ENCODE assay signal across 7 mouse cellular contexts in the genomic region with DNA sequence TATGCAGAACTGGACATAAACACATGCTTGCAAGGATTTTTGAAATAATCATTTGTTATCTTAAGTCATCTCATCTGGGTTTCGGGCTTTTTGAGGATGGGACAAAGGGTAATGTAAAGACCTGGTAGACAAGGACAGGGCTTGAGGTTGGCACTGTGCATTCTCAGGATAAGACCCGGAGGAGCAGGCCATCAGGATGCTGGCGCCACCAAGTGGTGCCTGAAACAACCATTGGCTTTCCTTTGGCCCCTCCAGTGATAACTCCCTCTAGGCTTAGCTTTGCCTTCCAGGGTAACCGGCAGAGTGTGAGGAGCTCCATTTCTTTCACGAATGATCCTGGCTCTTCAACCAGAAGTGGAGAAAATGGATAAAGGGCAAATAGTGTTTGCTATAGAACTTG. TPM values are rescaled to one million over a fixed set of nuclear protein-coding genes. Genes with fewer than 3 reads are reported as not detected.
DNase-seq lines count a peak whose midpoint lies in the region; ATAC-seq and TF ChIP-seq lines count a peak whose summit lies in the region.

No protein-coding gene starts in this region.

- no peak for TF ChIP-seq POLR2A in CH12.LX (IDR thresholded peaks at IDR 0.05; ENCODE audit: low read depth, low read length)

- no peaks in the 10 kb centered on the region for H3K27me3 ChIP-seq in hindbrain, embryonic 16.5 days (replicated peaks; ENCODE audit: control insufficient read depth, insufficient read depth, low read length)
- H3K27me3 ChIP-seq in hindbrain, embryonic 12.5 days: no peaks in the 10 kb centered on the region
- no peaks in the 10 kb centered on the region for H3K27me3 ChIP-seq in CH12.LX (replicated peaks)
- no peaks in the 10 kb centered on the region for H3K27me3 ChIP-seq in Patski
- no peaks in the 10 kb centered on the region for H3K27me3 ChIP-seq in hindbrain, postnatal 0 days (ENCODE audit: insufficient read depth, low read length)
- no peaks in the 10 kb centered on the region for H3K27me3 ChIP-seq in midbrain, postnatal 0 days (ENCODE audit: insufficient read depth, low read length)

- no peak overlapping the region for H3K4me3 ChIP-seq in hindbrain, embryonic 16.5 days (ENCODE audit: low read length)
- H3K4me3 ChIP-seq in hindbrain, embryonic 12.5 days: no peak overlapping the region
- H3K4me3 ChIP-seq in CH12.LX (replicated peaks in 1 of 3; ENCODE audit: low read depth in 2 of 3, low read length in 2 of 3, poor library complexity in 1 of 3): no peak overlapping the region
- no peak overlapping the region for H3K4me3 ChIP-seq in hindbrain, postnatal 0 days (ENCODE audit: low read length)
- no peak overlapping the region for H3K4me3 ChIP-seq in midbrain, postnatal 0 days (ENCODE audit: low read depth, low read length)

- H3K4me1 ChIP-seq in hindbrain, embryonic 16.5 days (ENCODE audit: control insufficient read depth, insufficient read depth, low read depth, low read length): no peaks in the 10 kb centered on the region
- 0 out of 2 replicates have a peak, but pooled peaks cover 2% of the 10 kb centered on the region for H3K4me1 ChIP-seq in hindbrain, embryonic 12.5 days
- peaks cover 3 to 7% of the 10 kb centered on the region in 2 experiments; a peak in 3 of 4 replicates for H3K4me1 ChIP-seq in CH12.LX (ENCODE audit: control insufficient read depth in 1 of 2, insufficient read depth in 2 of 2)
- no peaks in the 10 kb centered on the region for H3K4me1 ChIP-seq in hindbrain, postnatal 0 days (ENCODE audit: insufficient read depth, low read length)
- no peaks in the 10 kb centered on the region for H3K4me1 ChIP-seq in midbrain, postnatal 0 days (ENCODE audit: insufficient read depth, low read length)

- no peaks in the 10 kb centered on the region for H3K9me3 ChIP-seq in hindbrain, embryonic 16.5 days (ENCODE audit: control insufficient read depth, low read length)
- no peaks in the 10 kb centered on the region for H3K9me3 ChIP-seq in hindbrain, embryonic 12.5 days (replicated peaks)
- H3K9me3 ChIP-seq in CH12.LX (replicated peaks; ENCODE audit: low read length): no peaks in the 10 kb centered on the region
- no peaks in the 10 kb centered on the region for H3K9me3 ChIP-seq in hindbrain, postnatal 0 days (ENCODE audit: low read length)
- H3K9me3 ChIP-seq in midbrain, postnatal 0 days (ENCODE audit: low read length): no peaks in the 10 kb centered on the region

- DNase-seq in CH12.LX (ENCODE audit: extremely low read depth) (peak; percentile 18), Patski (ENCODE audit: low read depth, low spot score) (no peak)
- DNase-seq in hindbrain, postnatal 0 days (ENCODE audit: low spot score): peak; percentile 50
- peak; percentile 24 for DNase-seq in midbrain, postnatal 0 days (ENCODE audit: low spot score)
- no peak for DNase-seq in thymus, postnatal 36 days

- dilution Hi-C loops in CH12.LX (cut with MboI; ENCODE audit: extremely low pct_ligation_motif_present, extremely low pct_unique_long_range_greater_than_20kb, low sequenced_read_pairs): no loop called here

- CTCF ChIA-PET in Patski (lab: Charles Lee): interaction anchor here (0.9 to 1.3 kb wide), 4 partner anchors 12 to 65 kb away, joined by 3 read pairs; no protein-coding TSS in a partner anchor

- H3K27ac ChIP-seq in hindbrain, embryonic 16.5 days (ENCODE audit: low read depth, low read length): no peak overlapping the region
- H3K27ac ChIP-seq in hindbrain, embryonic 12.5 days: no peak overlapping the region
- H3K27ac ChIP-seq in CH12.LX (ENCODE audit: insufficient read depth, low read depth): no peak overlapping the region
- no peak overlapping the region for H3K27ac ChIP-seq in hindbrain, postnatal 0 days
- no peak overlapping the region for H3K27ac ChIP-seq in midbrain, postnatal 0 days (ENCODE audit: low read depth, low read length)

- 46% methylated on average over 5 of the region's 5 CpGs for WGBS in hindbrain, embryonic 16.5 days
- 51% methylated on average over 5 of the region's 5 CpGs for WGBS in hindbrain, embryonic 12.5 days
- WGBS in hindbrain, postnatal 0 days: 48% methylated on average over 5 of the region's 5 CpGs
- 42% methylated on average over 5 of the region's 5 CpGs for WGBS in midbrain, postnatal 0 days

- POLR2A ChIA-PET in Patski (lab: Charles Lee): no interaction called here

- TF ChIP-seq CTCF in CH12.LX (conservative IDR thresholded peaks at IDR 0.05 in 1 of 2, IDR thresholded peaks at IDR 0.05 in 1 of 2; ENCODE audit: low read depth in 2 of 2, low read length in 2 of 2) (peak in 1 of 2 experiments; percentile 59; a peak in 2 of 4 replicates), Patski (IDR thresholded peaks at IDR 0.05) (peak; percentile 67)
- peak; percentile 63 for TF ChIP-seq CTCF in hindbrain, postnatal 0 days (IDR thresholded peaks at IDR 0.05; ENCODE audit: low read depth)
- peak; percentile 53 for TF ChIP-seq CTCF in midbrain, postnatal 0 days (IDR thresholded peaks at IDR 0.05)

- H3K4me2 ChIP-seq in hindbrain, embryonic 16.5 days (ENCODE audit: low read length): no peak overlapping the region
- no peak overlapping the region for H3K4me2 ChIP-seq in hindbrain, embryonic 12.5 days (replicated peaks)
- no peak overlapping the region for H3K4me2 ChIP-seq in CH12.LX (ENCODE audit: insufficient read depth, low read depth, poor library complexity, severe bottlenecking)
- H3K4me2 ChIP-seq in hindbrain, postnatal 0 days (ENCODE audit: low read depth, low read length): no peak overlapping the region
- no peak overlapping the region for H3K4me2 ChIP-seq in midbrain, postnatal 0 days (ENCODE audit: low read depth, low read length, poor library complexity, severe bottlenecking)

- H3K9ac ChIP-seq in hindbrain, embryonic 16.5 days (ENCODE audit: low read depth, low read length): no peak overlapping the region
- no peak overlapping the region for H3K9ac ChIP-seq in hindbrain, embryonic 12.5 days
- H3K9ac ChIP-seq in CH12.LX (ENCODE audit: insufficient read depth, low read depth): no peak overlapping the region
- H3K9ac ChIP-seq in hindbrain, postnatal 0 days (replicated peaks; ENCODE audit: low read length): no peak overlapping the region
- no peak overlapping the region for H3K9ac ChIP-seq in midbrain, postnatal 0 days (replicated peaks; ENCODE audit: low read length, poor library complexity, severe bottlenecking)

- H3K36me3 ChIP-seq in hindbrain, embryonic 16.5 days (ENCODE audit: control insufficient read depth, insufficient read depth, low read length): no peaks in the 10 kb centered on the region
- H3K36me3 ChIP-seq in hindbrain, embryonic 12.5 days: no peaks in the 10 kb centered on the region
- no peaks in the 10 kb centered on the region for H3K36me3 ChIP-seq in CH12.LX (replicated peaks in 1 of 2; ENCODE audit: control insufficient read depth in 1 of 2, insufficient read depth in 1 of 2, low read length in 1 of 2)
- H3K36me3 ChIP-seq in hindbrain, postnatal 0 days (ENCODE audit: insufficient read depth, low read length): no peaks in the 10 kb centered on the region
- H3K36me3 ChIP-seq in midbrain, postnatal 0 days (ENCODE audit: insufficient read depth, low read length): no peaks in the 10 kb centered on the region

- TF ChIP-seq RAD21 in CH12.LX (IDR thresholded peaks at IDR 0.05; ENCODE audit: low read depth, low read length): peak; percentile 61

- no peak for TF ChIP-seq EP300 in CH12.LX (IDR thresholded peaks at IDR 0.05; ENCODE audit: low read length)

- in situ Hi-C loops in CH12.LX (cut with MboI; ENCODE audit: low pct_ligation_motif_present, low pct_unique_long_range_greater_than_20kb, low sequenced_read_pairs): no loop called here
- in situ Hi-C loops in Patski (cut with MboI; ENCODE audit: low pct_unique_long_range_greater_than_20kb): no loop called here

- no peaks in the 10 kb centered on the region for H3K79me2 ChIP-seq in CH12.LX (replicated peaks; ENCODE audit: control insufficient read depth, extremely low read depth, insufficient read depth, poor library complexity, severe bottlenecking)

- ATAC-seq in hindbrain, embryonic 16.5 days: 0 out of 2 replicates have a peak, but pooled peaks have one; percentile 27
- ATAC-seq in hindbrain, embryonic 12.5 days (ENCODE audit: low FRiP score): no peak
- no peak for ATAC-seq in Patski
- ATAC-seq in hindbrain, postnatal 0 days: no peak
- ATAC-seq in midbrain, postnatal 0 days (ENCODE audit: low FRiP score): no peak

TF ChIP-seq in CH12.LX, 34 proteins besides CTCF, POLR2A, EP300 and RAD21:
- TF ChIP-seq ZNF384 (IDR thresholded peaks at IDR 0.05; ENCODE audit: low read depth, low read length): no peak
- peak; percentile 53 for TF ChIP-seq SMC3 (IDR thresholded peaks at IDR 0.05; ENCODE audit: low read depth, low read length)
TF ChIP-seq in CH12.LX: peak in this region for 1.

RNA-seq across cellular contexts. Expression of a gene that starts 38.0 kb away (rescaled TPM):
- 0.59 and 0.88 TPM in 2 replicates for polyA plus RNA-seq in hindbrain, embryonic 16.5 days (2015; fragmentation: Nextera tagmentation; extraction: Ambion mirVana)
- 1.2 and 2.2 TPM in 2 replicates for polyA plus RNA-seq in hindbrain, embryonic 12.5 days (2016; fragmentation: Nextera tagmentation; extraction: Ambion mirVana)
- total RNA-seq in CH12.LX (2012; rRNA removed): 0.08 TPM in 1 of 2 replicates, not detected in the other
- 0.67 TPM in 1 of 2 replicates, not detected in the other for total RNA-seq in CH12.LX (2014; rRNA removed)
- polyA plus RNA-seq in CH12.LX (2012; ENCODE audit: insufficient read length, low read depth): 0.35 TPM in 1 of 2 replicates, not detected in the other
- 0.67 TPM for polyA plus RNA-seq in Patski (2021)
- 0.99 TPM in 1 of 2 replicates, not detected in the other for total RNA-seq in hindbrain, postnatal 0 days (2014; rRNA removed)
- 2.6 and 3.4 TPM in 2 replicates for polyA plus RNA-seq in hindbrain, postnatal 0 days (2015; fragmentation: Nextera tagmentation; extraction: Ambion mirVana)
- 0.49 and 0.61 TPM in 2 replicates for total RNA-seq in midbrain, postnatal 0 days (2014; rRNA removed)
- 1.8 and 2.5 TPM in 2 replicates for polyA plus RNA-seq in midbrain, postnatal 0 days (2015; fragmentation: Nextera tagmentation; extraction: Ambion mirVana)

Comparison
In these comparisons a context has a peak if more than half of its experiments do, and no peak if none do; other contexts are left out.
1. DNase-seq: peak in CH12.LX (single experiment), hindbrain, postnatal 0 days (single experiment) and midbrain, postnatal 0 days (single experiment); none in Patski (single experiment) and thymus, postnatal 36 days (0 of 2).